Mouse (Mus musculus) MEL (cell line): ENCODE results near the gene Acot3.

Experiments
- CHD1 ChIP-seq: IDR thresholded peaks from 2 replicates; pipeline ENCODE4 v1.6.1; 2012; ENCODE audit warnings: low read depth, mild to moderate bottlenecking, inconsistent platforms, low read length, improper control_type of control experiment
- CHD2 ChIP-seq: IDR thresholded peaks from 2 replicates; pipeline ENCODE4 v1.6.1; 2011; ENCODE audit warnings: low read length, improper control_type of control experiment
- CTCF ChIP-seq, 3 experiments: IDR thresholded peaks in 2 of 3; conservative IDR thresholded peaks in 1 of 3; 2 replicates each; pipeline ENCODE4 v1.5.1; 2011 to 2012; ENCODE audit warnings: low read length in 3 of 3, low read depth in 2 of 3, mild to moderate bottlenecking in 2 of 3, improper control_type of control experiment in 1 of 3, inconsistent platforms in 1 of 3, mixed read lengths in 1 of 3, moderate library complexity in 1 of 3; ENCODE audit not compliant: control insufficient read depth in 1 of 3, insufficient read depth in 1 of 3, poor library complexity in 1 of 3, severe bottlenecking in 1 of 3
- E2F4 ChIP-seq: IDR thresholded peaks from 2 replicates; pipeline ENCODE4 v1.6.1; 2011; ENCODE audit warnings: low read depth, low read length, improper control_type of control experiment, borderline replicate concordance
- ELF1 ChIP-seq: IDR thresholded peaks from 2 replicates; pipeline ENCODE4 v1.6.1; 2014; ENCODE audit warnings: low read depth, mild to moderate bottlenecking, inconsistent platforms, low read length, improper control_type of control experiment, moderate library complexity
- EP300 ChIP-seq, 2 experiments: IDR thresholded peaks; 2 replicates each; pipeline ENCODE4 v1.6.1; 2011; ENCODE audit warnings: improper control_type of control experiment in 2 of 2, low read length in 2 of 2, low read depth in 1 of 2, mild to moderate bottlenecking in 1 of 2
- MAZ ChIP-seq: IDR thresholded peaks from 2 replicates; pipeline ENCODE4 v1.6.1; 2012; ENCODE audit warnings: low read depth, mild to moderate bottlenecking, inconsistent platforms, low read length, improper control_type of control experiment
- NELFE ChIP-seq: IDR thresholded peaks from 2 replicates; pipeline ENCODE4 v1.6.1; 2011; ENCODE audit warnings: low read depth, low read length, improper control_type of control experiment
- POLR2AphosphoS5 ChIP-seq: IDR thresholded peaks from 2 replicates; pipeline ENCODE4 v1.6.1; 2012; ENCODE audit warnings: low read depth, borderline replicate concordance, mild to moderate bottlenecking, inconsistent platforms, low read length, moderate library complexity, mixed read lengths
- SIN3A ChIP-seq: IDR thresholded peaks from 2 replicates; pipeline ENCODE4 v1.6.1; 2012; ENCODE audit warnings: low read length, improper control_type of control experiment, inconsistent platforms
- TCF12 ChIP-seq: IDR thresholded peaks from 2 replicates; pipeline ENCODE4 v1.6.1; 2014; ENCODE audit warnings: low read depth, mild to moderate bottlenecking, inconsistent platforms, low read length, improper control_type of control experiment, moderate library complexity
- UBTF ChIP-seq: IDR thresholded peaks from 2 replicates; pipeline ENCODE4 v1.6.1; 2012; ENCODE audit warnings: low read depth, mild to moderate bottlenecking, inconsistent platforms, low read length, improper control_type of control experiment, moderate library complexity, borderline replicate concordance; ENCODE audit not compliant: insufficient read depth

- TF ChIP-seq CTCF (IDR thresholded peaks at IDR 0.05 in 2 of 3, conservative IDR thresholded peaks at IDR 0.05 in 1 of 3; ENCODE audit: control insufficient read depth in 1 of 3, insufficient read depth in 1 of 3, low read depth in 2 of 3, low read length in 3 of 3, poor library complexity in 1 of 3, severe bottlenecking in 1 of 3), result no peak
- TF ChIP-seq MAZ, result no peak
- no peak for TF ChIP-seq CHD1
- TF ChIP-seq EP300 (IDR thresholded peaks at IDR 0.05; ENCODE audit: low read depth in 1 of 2, low read length in 2 of 2), result no peak
- TF ChIP-seq ELF1, result no peak
- no peak for TF ChIP-seq SIN3A
- no peak for TF ChIP-seq CHD2
- no peak for TF ChIP-seq E2F4
- TF ChIP-seq UBTF, result no peak
- no peak for TF ChIP-seq TCF12
- no peak for TF ChIP-seq POLR2AphosphoS5
- no peak for TF ChIP-seq NELFE
These were observed 10.4 kb downstream of the Acot3 start for GRCm38 (mm10) chr12:84062336-84062735.
